Mouse (Mus musculus) layer of hippocampus, adult 2 months (tissue): ENCODE data around the gene Smoc1. TPM values are rescaled to one million over a fixed set of nuclear protein-coding genes. Genes with fewer than 3 reads are reported as not detected.

Experiments
- DNase-seq, 2 experiments: peaks; one replicate each; pipeline ENCODE4 v3.0.0; 2022; ENCODE audit warnings: low spot score in 2 of 2
- H3K27ac ChIP-seq: fragments of 200-600 bp; 2 replicates; pipeline ENCODE4 v1.8.1; 2022
- H3K4me3 ChIP-seq: fragments of 200-600 bp; 2 replicates; pipeline ENCODE4 v1.8.1; 2022; ENCODE audit warnings: mild to moderate bottlenecking
- CTCF ChIP-seq: fragments of 200-600 bp; conservative IDR thresholded peaks from 2 replicates; pipeline ENCODE4 v1.8.1; 2022; ENCODE audit warnings: antibody characterized with exemption, mild to moderate bottlenecking, moderate library complexity
- total RNA-seq, 2 experiments: library from RNA; stranded (reverse); gene quantifications; 2 replicates each; pipeline ENCODE4 v1.2.3; 2021

Gene Smoc1
- total RNA-seq, 2 experiments from 2014 or later = 7.6 to 8.0 TPM

DNA sequence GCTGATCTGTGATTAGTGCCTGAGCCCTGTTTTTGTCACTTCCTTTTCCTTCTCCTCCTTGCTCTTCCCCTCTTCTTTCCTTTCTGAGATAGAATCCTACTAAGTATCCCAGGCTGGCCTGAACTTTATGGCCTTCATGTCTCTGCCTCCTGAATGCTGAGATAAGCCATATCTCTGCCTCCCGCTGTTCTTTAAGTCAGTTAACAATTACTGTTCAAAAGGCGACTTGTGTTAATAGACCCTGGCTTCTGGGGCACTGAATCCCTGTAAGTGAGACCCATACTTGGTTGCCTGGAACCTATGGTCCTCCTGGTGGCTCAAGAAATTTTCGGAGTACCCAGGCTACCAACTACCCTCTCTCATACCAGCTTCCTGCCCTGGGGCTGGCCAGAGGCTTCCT lies 48.3 kb downstream of the Smoc1 start:
- Histone ChIP-seq H3K4me3 (no peak overlapping the region), H3K27ac (no peak overlapping the region)
- DNase-seq = no peak
- no peak for TF ChIP-seq CTCF

DNA sequence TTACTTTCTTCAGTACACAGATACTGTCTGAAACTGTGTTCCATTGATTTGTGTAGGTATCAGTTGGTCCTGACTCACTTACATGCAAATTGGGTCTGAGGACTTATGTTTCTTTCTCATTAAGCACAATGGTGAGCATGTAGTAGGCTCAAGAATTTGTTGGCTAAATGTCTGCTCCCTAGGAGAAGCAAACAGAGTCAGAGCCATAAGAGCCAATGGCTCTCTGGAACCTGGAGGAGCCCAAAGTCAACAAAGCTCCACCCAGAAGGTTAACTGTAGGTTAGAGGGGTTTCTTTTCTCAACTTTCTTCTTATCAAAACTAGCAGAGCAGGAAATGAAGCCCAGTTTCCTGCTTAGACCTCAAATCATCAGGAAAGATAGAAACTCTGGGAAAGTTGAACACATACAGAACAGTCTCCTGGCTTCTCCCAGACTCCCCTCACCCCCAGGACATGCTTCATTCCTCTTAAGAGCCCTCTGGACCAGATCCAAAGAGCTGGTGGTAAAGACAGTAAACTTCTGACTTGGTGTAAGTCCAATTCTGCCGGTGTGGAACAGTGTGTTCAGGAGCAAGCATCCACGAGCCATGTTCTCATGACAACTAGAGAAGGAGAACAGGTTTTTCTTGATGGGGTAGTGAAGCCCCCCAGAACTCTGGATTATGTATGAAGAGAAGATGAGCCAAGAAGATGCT lies 51.5 kb downstream of the Smoc1 start:
- no peak for DNase-seq
- no peak for TF ChIP-seq CTCF
- H3K4me3 ChIP-seq = no peak overlapping the region
- H3K27ac ChIP-seq = no peak overlapping the region

GRCm38 (mm10) chr12:81080345-81080744 lies 53.7 kb downstream of the Smoc1 start:
- Histone ChIP-seq H3K4me3 (no peak overlapping the region), H3K27ac (no peak overlapping the region)
- no peak for DNase-seq
- no peak for TF ChIP-seq CTCF

DNA sequence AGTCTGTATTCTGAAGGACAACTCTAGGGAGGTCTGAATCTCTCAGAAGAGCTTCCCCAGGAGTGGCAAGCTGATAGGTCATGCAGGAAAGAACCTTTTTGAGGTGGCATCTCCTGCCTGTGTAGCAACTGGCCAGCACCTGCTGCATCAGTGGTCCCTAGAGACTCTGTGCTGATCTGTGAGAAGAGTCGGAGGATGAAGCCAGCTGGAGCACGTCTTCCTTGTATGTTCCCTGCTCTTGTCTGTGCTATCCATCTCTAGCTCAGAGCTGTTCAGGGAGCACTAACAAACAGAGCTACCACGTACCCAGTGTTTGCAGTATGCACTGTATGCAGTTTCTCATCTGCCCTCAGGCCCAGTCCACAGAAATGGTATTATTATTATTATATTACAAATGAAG lies 54.4 kb downstream of the Smoc1 start:
- Histone ChIP-seq H3K4me3 (no peak overlapping the region), H3K27ac (no peak overlapping the region)
- DNase-seq = no peak
- no peak for TF ChIP-seq CTCF

GRCm38 (mm10) chr12:81083146-81083545 lies 56.5 kb downstream of the Smoc1 start:
- no peak overlapping the region for H3K27ac ChIP-seq
- no peak for DNase-seq
- H3K4me3 ChIP-seq = no peak overlapping the region
- no peak for TF ChIP-seq CTCF

- TF ChIP-seq CTCF = no peak
- Histone ChIP-seq H3K27ac (no peak overlapping the region), H3K4me3 (no peak overlapping the region)
- DNase-seq = no peak
Observed at GRCm38 (mm10) chr12:81085244-81085643, 58.6 kb downstream of the Smoc1 start.

DNA sequence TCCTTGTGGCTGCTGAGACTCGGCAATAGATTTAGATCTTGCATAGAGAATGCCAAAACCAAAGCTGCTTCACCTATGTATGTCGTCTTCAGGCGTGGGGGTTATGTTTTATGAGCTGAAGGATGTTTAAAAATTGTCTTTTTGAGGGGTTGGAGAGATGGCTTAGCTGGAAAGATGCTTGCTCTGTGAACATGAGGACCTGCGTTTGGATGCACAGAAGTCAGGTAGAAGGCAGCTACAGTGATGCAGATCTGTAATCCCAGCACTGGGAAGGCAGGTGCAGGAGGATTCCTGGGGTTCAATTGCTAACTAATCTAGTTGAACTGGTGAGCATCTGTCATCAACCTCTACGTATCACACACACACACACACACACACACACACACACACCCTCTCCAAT lies 61.5 kb downstream of the Smoc1 start:
- no peak overlapping the region for H3K4me3 ChIP-seq
- no peak for TF ChIP-seq CTCF
- DNase-seq = no peak
- H3K27ac ChIP-seq = no peak overlapping the region

GRCm38 (mm10) chr12:81091641-81092040 lies 65.0 kb downstream of the Smoc1 start:
- DNase-seq = no peak
- Histone ChIP-seq H3K27ac (no peak overlapping the region), H3K4me3 (no peak overlapping the region)
- TF ChIP-seq CTCF = no peak

- no peak overlapping the region for H3K27ac ChIP-seq
- no peak overlapping the region for H3K4me3 ChIP-seq
- no peak for DNase-seq
- TF ChIP-seq CTCF = no peak
Observed at GRCm38 (mm10) chr12:81092641-81093040, 66.0 kb downstream of the Smoc1 start.

DNA sequence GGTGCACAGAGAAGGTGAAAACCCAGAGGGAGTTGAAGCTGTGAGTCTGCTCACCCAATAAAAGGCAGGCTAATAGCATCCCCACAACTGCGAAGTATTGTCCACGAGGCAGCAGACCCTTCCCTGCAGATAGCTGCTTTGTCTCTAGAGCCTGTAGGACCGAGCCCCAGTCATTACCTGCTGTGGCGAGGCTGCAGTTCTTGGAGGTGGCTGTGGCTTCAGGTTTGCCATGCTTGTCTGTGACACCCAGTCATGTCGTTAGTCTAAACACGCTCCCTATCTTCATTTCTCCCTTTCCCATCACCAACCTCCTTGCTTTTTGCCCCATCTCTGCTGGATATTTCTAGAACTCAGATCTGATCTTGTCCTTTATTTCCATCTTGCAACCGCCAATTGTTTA lies 66.6 kb downstream of the Smoc1 start:
- no peak for TF ChIP-seq CTCF
- no peak for DNase-seq

GRCm38 (mm10) chr12:81094766-81095405 lies 68.3 kb downstream of the Smoc1 start:
- no peak overlapping the region for H3K4me3 ChIP-seq
- no peak overlapping the region for H3K27ac ChIP-seq
- TF ChIP-seq CTCF = no peak
- no peak for DNase-seq

More for the DNA sequence above, 66.6 kb downstream of the Smoc1 start:
- H3K4me3 ChIP-seq = no peak overlapping the region
- H3K27ac ChIP-seq = no peak overlapping the region

DNA sequence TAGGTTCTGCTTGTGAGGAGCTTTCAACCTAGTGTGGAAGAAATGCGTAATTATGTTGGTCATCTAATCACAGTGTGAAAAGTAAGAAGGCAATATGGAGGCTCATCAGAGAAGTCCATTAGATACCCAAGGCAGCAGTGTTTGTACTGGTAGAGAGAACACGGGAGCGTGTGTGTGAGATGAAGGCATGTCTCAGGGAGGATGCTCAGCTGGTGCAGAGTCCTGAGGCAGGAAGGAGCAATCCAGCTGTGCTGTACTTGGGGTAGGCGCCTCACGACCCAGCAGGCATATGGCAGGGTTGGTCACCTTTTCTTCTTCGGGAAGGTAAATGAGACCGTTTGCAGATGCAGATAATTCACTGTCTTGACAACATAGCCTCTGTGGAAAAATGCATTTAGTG lies 70.7 kb downstream of the Smoc1 start:
- DNase-seq = no peak
- Histone ChIP-seq H3K4me3 (no peak overlapping the region), H3K27ac (no peak overlapping the region)
- TF ChIP-seq CTCF = no peak

DNA sequence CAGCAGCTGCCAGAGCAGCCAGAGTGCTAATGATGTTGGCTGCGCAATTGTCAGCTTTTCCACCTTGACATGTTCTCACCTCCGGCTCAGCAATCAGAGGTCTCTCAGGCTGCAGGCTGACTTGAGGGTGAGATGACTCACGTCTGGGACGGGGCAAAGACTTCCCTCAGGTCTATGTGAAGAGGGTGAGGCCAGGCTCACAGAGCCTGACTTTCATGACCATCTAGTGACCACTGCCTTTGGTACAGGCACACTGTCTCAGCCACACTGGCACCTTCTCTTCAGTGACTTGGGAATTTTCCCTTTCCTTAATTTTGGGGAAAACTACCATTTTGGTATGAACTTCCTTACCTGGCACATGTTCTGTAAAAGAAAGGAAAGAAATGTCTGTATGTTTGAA lies 71.1 kb downstream of the Smoc1 start:
- no peak for DNase-seq
- TF ChIP-seq CTCF = no peak
- no peak overlapping the region for H3K4me3 ChIP-seq
- H3K27ac ChIP-seq = no peak overlapping the region

DNA sequence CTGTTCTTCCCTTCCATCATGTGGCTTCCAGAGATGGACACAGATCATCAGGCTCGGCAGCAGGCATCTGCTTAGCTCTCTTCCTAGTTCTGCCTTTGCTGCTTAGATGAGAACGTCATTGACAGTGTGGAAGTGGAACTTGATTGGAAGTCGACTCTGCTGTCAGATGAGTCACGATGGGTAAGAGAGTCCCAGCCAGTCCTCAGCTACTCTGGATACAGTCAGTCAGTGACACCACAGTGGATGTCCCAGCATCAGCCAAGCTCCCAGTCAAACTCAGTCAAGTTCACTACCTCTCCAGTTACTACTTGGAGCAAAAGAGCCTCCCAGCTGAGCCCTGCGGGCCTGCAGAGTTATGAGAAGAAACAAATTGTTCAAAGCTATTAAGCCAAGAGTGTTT lies 72.6 kb downstream of the Smoc1 start:
- no peak for TF ChIP-seq CTCF
- Histone ChIP-seq H3K4me3 (no peak overlapping the region), H3K27ac (no peak overlapping the region)
- no peak for DNase-seq
